Mouse (Mus musculus) C2C12 (cell line): ENCODE results near the gene Atxn1. TPM values are rescaled to one million over a fixed set of nuclear protein-coding genes. Genes with fewer than 3 reads are reported as not detected.

Experiments used
- H3K27me3 ChIP-seq: one replicate; pipeline ENCODE4 v1.6.1; 2011; ENCODE audit not compliant: control insufficient read depth, insufficient read depth, insufficient read length
- H3K36me3 ChIP-seq: one replicate; pipeline ENCODE4 v1.6.1; 2011; ENCODE audit not compliant: control insufficient read depth, insufficient read depth
- H3K4me3 ChIP-seq: one replicate; pipeline ENCODE4 v1.5.1; 2011; ENCODE audit warnings: mild to moderate bottlenecking, control low read depth; ENCODE audit not compliant: poor library complexity, insufficient read depth, severe bottlenecking
- H3K79me2 ChIP-seq: one replicate; pipeline ENCODE4 v1.6.1; 2011; ENCODE audit not compliant: control insufficient read depth, insufficient read depth
- H3K79me3 ChIP-seq: one replicate; pipeline ENCODE4 v1.6.1; 2011; ENCODE audit warnings: low read depth, control low read depth
- H3ac ChIP-seq: one replicate; pipeline ENCODE3; 2011; ENCODE audit warnings: low read depth; ENCODE audit not compliant: control insufficient read depth, insufficient read length
- CEBPB ChIP-seq: IDR thresholded peaks from one replicate; pipeline ENCODE4 v1.6.1; 2011; ENCODE audit warnings: low read depth, mild to moderate bottlenecking, control low read depth, moderate library complexity
- CTCF ChIP-seq: IDR thresholded peaks from one replicate; pipeline ENCODE4 v1.5.1; 2011; ENCODE audit not compliant: control insufficient read depth, insufficient read depth, insufficient read length
- FOSL1 ChIP-seq: IDR thresholded peaks from one replicate; pipeline ENCODE4 v1.8.0; 2011; ENCODE audit warnings: mild to moderate bottlenecking, low read length; ENCODE audit not compliant: poor library complexity, insufficient read depth, severe bottlenecking
- MAX ChIP-seq: IDR thresholded peaks from one replicate; pipeline ENCODE4 v1.6.1; 2011; ENCODE audit warnings: mild to moderate bottlenecking, control low read depth
- MYOD1 ChIP-seq: IDR thresholded peaks from one replicate; pipeline ENCODE4 v1.6.1; 2011; ENCODE audit warnings: low read depth; ENCODE audit not compliant: control insufficient read depth, insufficient read length
- MYOG ChIP-seq: IDR thresholded peaks from one replicate; pipeline ENCODE4 v1.6.1; 2011; ENCODE audit not compliant: control insufficient read depth, insufficient read length; ENCODE audit errors: extremely low read depth
- USF1 ChIP-seq: IDR thresholded peaks from one replicate; pipeline ENCODE4 v1.6.1; 2011; ENCODE audit warnings: low read depth, mild to moderate bottlenecking, control low read depth, moderate library complexity
- polyA plus RNA-seq: library from polyadenylated mRNA; unstranded; fragments of >200 nt; fragmentation: generic; extraction: Trizol; gene quantifications from one replicate; pipeline ENCODE4 v1.2.1, GENCODE M21; 2012; ENCODE audit warnings: missing spikeins

Gene Atxn1
- polyA plus RNA-seq, 1 experiment, result 3.0 TPM

DNA sequence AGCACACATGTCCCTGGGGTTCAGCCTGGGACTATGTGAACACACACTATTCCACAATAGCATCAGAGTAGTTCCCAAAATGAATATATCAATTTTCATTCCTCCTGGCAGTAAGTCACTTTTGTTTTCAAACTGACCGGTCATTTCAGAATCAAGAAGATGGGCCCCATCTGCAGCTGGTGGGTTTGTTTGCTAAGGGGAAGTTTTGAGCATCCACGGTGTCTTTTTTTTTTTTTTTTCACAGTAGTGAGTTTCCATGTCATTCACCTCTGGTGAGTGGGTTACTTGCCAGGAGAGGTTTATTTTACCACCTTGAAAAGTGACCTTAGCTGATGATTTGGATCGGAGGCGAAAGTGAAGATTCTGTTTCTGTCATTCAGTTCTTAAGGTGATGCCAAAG is 166.6 kb downstream of the Atxn1 start:
- H3K79me2 ChIP-seq, result no peaks in the 10 kb centered on the region
- no peaks in the 10 kb centered on the region for H3K27me3 ChIP-seq
- no peaks in the 10 kb centered on the region for H3K79me3 ChIP-seq
- H3ac ChIP-seq, result no peak overlapping the region
- TF ChIP-seq CEBPB, result no peak
- TF ChIP-seq MYOG, result no peak
- no peak for TF ChIP-seq USF1
- TF ChIP-seq MYOD1, result no peak
- TF ChIP-seq MAX, result no peak
- TF ChIP-seq FOSL1, result no peak
- no peak overlapping the region for H3K4me3 ChIP-seq
- H3K36me3 ChIP-seq, result peaks cover 14% of the 10 kb centered on the region

- no peaks in the 10 kb centered on the region for H3K27me3 ChIP-seq
- H3K79me3 ChIP-seq, result no peaks in the 10 kb centered on the region
- no peaks in the 10 kb centered on the region for H3K79me2 ChIP-seq
- H3ac ChIP-seq, result no peak overlapping the region
- no peak for TF ChIP-seq USF1
- TF ChIP-seq CEBPB, result no peak
- no peak for TF ChIP-seq CTCF
- TF ChIP-seq FOSL1, result no peak
- no peak for TF ChIP-seq MYOD1
- TF ChIP-seq MYOG, result no peak
- TF ChIP-seq MAX, result no peak
- peaks cover 14% of the 10 kb centered on the region for H3K36me3 ChIP-seq
- H3K4me3 ChIP-seq, result no peak overlapping the region
Observed at GRCm38 (mm10) chr13:45797696-45798095, 167.1 kb downstream of the Atxn1 start.

GRCm38 (mm10) chr13:45796286-45796685 is 168.5 kb downstream of the Atxn1 start:
- Histone ChIP-seq H3K79me2 (no peaks in the 10 kb centered on the region), H3K36me3 (peaks cover 14% of the 10 kb centered on the region), H3K4me3 (no peak overlapping the region), H3K27me3 (no peaks in the 10 kb centered on the region), H3ac (no peak overlapping the region), H3K79me3 (no peaks in the 10 kb centered on the region)
- no peak for TF ChIP-seq MYOG
- no peak for TF ChIP-seq MYOD1
- TF ChIP-seq USF1, result no peak
- TF ChIP-seq MAX, result no peak
- no peak for TF ChIP-seq FOSL1
- no peak for TF ChIP-seq CTCF

DNA sequence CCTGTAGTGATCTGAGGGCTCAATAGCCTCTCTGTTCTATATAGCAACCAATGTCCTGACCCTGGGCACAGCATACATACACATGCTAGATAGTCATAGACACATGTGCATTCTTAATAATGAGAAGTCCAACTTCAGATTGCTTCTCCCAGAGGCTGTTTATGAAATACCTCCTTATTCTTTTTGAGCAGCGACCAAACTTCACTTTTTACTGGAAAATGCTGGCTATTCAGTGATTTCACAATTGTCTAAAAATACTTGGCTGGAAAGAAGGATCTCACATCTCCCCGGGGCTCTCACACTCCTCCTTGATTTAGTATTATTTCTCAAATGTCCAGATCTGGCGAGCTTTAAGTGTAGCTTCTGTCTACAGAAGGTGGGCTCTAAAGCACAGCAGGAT is 171.0 kb downstream of the Atxn1 start:
- Histone ChIP-seq H3K4me3 (no peak overlapping the region), H3K79me2 (no peaks in the 10 kb centered on the region), H3K79me3 (no peaks in the 10 kb centered on the region), H3K27me3 (no peaks in the 10 kb centered on the region), H3ac (no peak overlapping the region), H3K36me3 (peaks cover 14% of the 10 kb centered on the region)
- TF ChIP-seq CEBPB (no peak), CTCF (no peak), MYOD1 (no peak), MYOG (no peak), MAX (no peak), FOSL1 (no peak), USF1 (no peak)

- Histone ChIP-seq H3ac (no peak overlapping the region), H3K36me3 (no peaks in the 10 kb centered on the region), H3K27me3 (no peaks in the 10 kb centered on the region), H3K4me3 (no peak overlapping the region), H3K79me2 (no peaks in the 10 kb centered on the region), H3K79me3 (no peaks in the 10 kb centered on the region)
- TF ChIP-seq CEBPB (no peak), FOSL1 (no peak), CTCF (no peak), MYOD1 (no peak)
Observed at GRCm38 (mm10) chr13:45786409-45786808, 178.4 kb downstream of the Atxn1 start.

- TF ChIP-seq CTCF (no peak), MAX (no peak), CEBPB (no peak), MYOD1 (no peak), USF1 (no peak), MYOG (no peak), FOSL1 (no peak)
- H3ac ChIP-seq, result no peak overlapping the region
- no peaks in the 10 kb centered on the region for H3K36me3 ChIP-seq
- H3K27me3 ChIP-seq, result no peaks in the 10 kb centered on the region
- H3K79me2 ChIP-seq, result no peaks in the 10 kb centered on the region
- no peak overlapping the region for H3K4me3 ChIP-seq
- H3K79me3 ChIP-seq, result no peaks in the 10 kb centered on the region
Observed at GRCm38 (mm10) chr13:45783681-45784080, 181.1 kb downstream of the Atxn1 start.
